Mouse (Mus musculus) thymus, adult 2 months (tissue): ENCODE measurements around the gene Gpat3.

ENCODE experiments used
- CTCF ChIP-seq: fragments of 200-500 bp; IDR thresholded peaks from 2 replicates; pipeline ENCODE4 v1.5.1; 2012; ENCODE audit warnings: mild to moderate bottlenecking, control low read depth, low read length, moderate library complexity, borderline replicate concordance; ENCODE audit not compliant: control insufficient read depth, poor library complexity, insufficient read depth; ENCODE audit errors: extremely low read depth
- POLR2A ChIP-seq: fragments of 200-500 bp; IDR thresholded peaks from 2 replicates; pipeline ENCODE4 v1.6.1; 2012; ENCODE audit warnings: mild to moderate bottlenecking, low read length, control low read depth, moderate library complexity; ENCODE audit not compliant: control insufficient read depth, poor library complexity, insufficient read depth; ENCODE audit errors: extremely low read depth

GRCm38 (mm10) chr5:100886331-100886988, 40.9 kb downstream of the Gpat3 start:
- TF ChIP-seq CTCF = no peak
- TF ChIP-seq POLR2A = no peak
